Mouse (Mus musculus) naive thymus-derived CD4-positive, alpha-beta T cell, adult 2 months (primary cell): ENCODE data around the gene Grk3.
A peak's percentile ranks its signal among the peaks of the same experiment; 100 is the strongest.

Source experiments
- DNase-seq: peaks from one replicate; pipeline ENCODE4 v3.0.0-alpha.2; 2011; ENCODE audit warnings: low read depth

Gene Grk3

GRCm38 (mm10) chr5:112932878-112933567, 82.6 kb downstream of the Grk3 start:
- no peak for DNase-seq

- DNase-seq = no peak
Observed at GRCm38 (mm10) chr5:112931901-112932300, 83.7 kb downstream of the Grk3 start.

- DNase-seq = no peak
Observed at GRCm38 (mm10) chr5:112928201-112928881, 87.2 kb downstream of the Grk3 start.

GRCm38 (mm10) chr5:112925422-112925821, 90.2 kb downstream of the Grk3 start:
- DNase-seq = no peak

- no peak for DNase-seq
Observed at GRCm38 (mm10) chr5:112924806-112925205, 90.8 kb downstream of the Grk3 start.

GRCm38 (mm10) chr5:112923841-112924240, 91.8 kb downstream of the Grk3 start:
- DNase-seq = no peak

GRCm38 (mm10) chr5:112921914-112922313, 93.7 kb downstream of the Grk3 start:
- no peak for DNase-seq

- no peak for DNase-seq
Observed at GRCm38 (mm10) chr5:112910381-112910780, 105.2 kb downstream of the Grk3 start.

- no peak for DNase-seq
Observed at GRCm38 (mm10) chr5:112908169-112908614, 107.4 kb downstream of the Grk3 start.

GRCm38 (mm10) chr5:112907504-112907903, 108.1 kb downstream of the Grk3 start:
- no peak for DNase-seq

- DNase-seq = no peak
Observed at GRCm38 (mm10) chr5:112895674-112896654, 119.6 kb downstream of the Grk3 start, which contains the start of gene Myo18b. Gene Myo18b, minus strand, starts transcription at chr5:112896362.

GRCm38 (mm10) chr5:112893462-112894060, 122.0 kb downstream of the Grk3 start:
- DNase-seq = no peak

- DNase-seq = no peak
Observed at GRCm38 (mm10) chr5:112892411-112892810, 123.2 kb downstream of the Grk3 start.

- DNase-seq = no peak
Observed at GRCm38 (mm10) chr5:112888651-112889050, 126.9 kb downstream of the Grk3 start.

GRCm38 (mm10) chr5:112886687-112887491, 128.7 kb downstream of the Grk3 start:
- DNase-seq = no peak

- DNase-seq = no peak
Observed at GRCm38 (mm10) chr5:112877391-112878115, 138.0 kb downstream of the Grk3 start.

- peak; percentile 30 for DNase-seq
Observed at GRCm38 (mm10) chr5:112876846-112877390, 138.7 kb downstream of the Grk3 start.

GRCm38 (mm10) chr5:112872999-112873398, 142.6 kb downstream of the Grk3 start:
- DNase-seq = no peak

- DNase-seq = peak; percentile 67
Observed at GRCm38 (mm10) chr5:112870729-112871128, 144.9 kb downstream of the Grk3 start.

GRCm38 (mm10) chr5:112868620-112869019, 147.0 kb downstream of the Grk3 start:
- DNase-seq = no peak
